Mouse (Mus musculus) E14TG2a.4 (cell line): ENCODE measurements around the gene Inhbb.

Experiments
- CTCF ChIP-seq: conservative IDR thresholded peaks from 2 replicates; pipeline ENCODE4 v1.5.1; 2014; ENCODE audit warnings: low read length
- NANOG ChIP-seq: IDR thresholded peaks from 2 replicates; pipeline ENCODE4 v1.6.1; 2014; ENCODE audit warnings: borderline replicate concordance, low read length, mixed read lengths
- POU5F1 ChIP-seq: IDR thresholded peaks from 2 replicates; pipeline ENCODE4 v1.6.1; 2014; ENCODE audit warnings: low read length, borderline replicate concordance

DNA sequence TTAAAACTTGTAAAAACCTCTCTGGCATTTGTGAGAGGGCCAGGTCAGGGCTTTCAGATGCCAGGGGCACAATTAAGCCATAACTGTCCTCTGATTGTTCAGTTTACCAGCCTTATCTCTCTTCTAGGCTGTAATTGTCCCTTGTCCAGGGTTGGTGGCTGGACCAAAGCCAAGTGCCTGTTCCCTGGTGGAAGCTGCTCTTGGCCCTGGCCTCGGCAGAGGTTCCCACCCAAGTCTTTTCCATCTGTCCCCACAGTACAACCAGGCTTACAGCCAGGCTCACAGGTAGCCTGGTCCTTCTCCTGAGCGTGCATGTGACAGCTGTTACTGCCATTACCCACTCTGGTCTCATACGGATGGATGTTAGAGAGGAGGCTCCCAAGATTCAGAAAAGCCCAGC lies 30.7 kb downstream of the Inhbb start:
- TF ChIP-seq NANOG (no peak), CTCF (no peak), POU5F1 (no peak)
